Mouse (Mus musculus) retina, adult 2 months (tissue): ENCODE measurements at regions not wholly inside any gene's neighbourhood (a gene's known extent, or its start where the extent isn't known, plus 50 kb on each side); places are given as distances from the start of the nearest gene placed in this dataset.

Experiments used
- DNase-seq: peaks from one replicate; pipeline ENCODE4 v3.0.0-alpha.2; 2012; ENCODE audit warnings: low read depth, low spot score

- DNase-seq = peak; percentile 34
Observed at GRCm38 (mm10) chr7:88544393-88544792, 114.3 kb downstream of the Rab38 start.

GRCm38 (mm10) chr7:88544976-88545654 is 115.0 kb downstream of the Rab38 start:
- DNase-seq = no peak

DNA sequence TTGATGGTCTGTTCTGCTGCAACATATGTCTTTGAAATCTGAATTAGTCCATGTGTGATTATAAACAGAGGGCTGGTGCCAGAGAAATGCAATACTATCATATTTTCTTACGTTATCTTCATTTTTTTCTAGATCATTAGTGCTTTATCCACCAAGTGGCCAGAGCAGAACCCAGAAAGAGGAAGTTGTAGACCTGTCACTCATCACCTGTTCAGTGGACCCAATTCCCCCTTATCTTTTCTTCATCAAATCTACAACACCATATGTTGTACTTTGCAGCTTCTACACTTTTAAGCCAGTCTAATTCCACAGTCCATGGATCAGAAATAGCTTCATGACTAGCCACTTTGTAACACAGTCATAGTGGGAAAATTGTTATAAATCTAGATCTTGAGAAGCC is 145.0 kb downstream of the Rab38 start:
- no peak for DNase-seq

- DNase-seq = no peak
Observed at GRCm38 (mm10) chr7:88600781-88601180, 170.7 kb downstream of the Rab38 start.
